Mouse (Mus musculus): ENCODE measurements at regions not wholly inside any gene's neighbourhood (a gene's known extent, or its start where the extent isn't known, plus 50 kb on each side); places are given as distances from the start of the nearest gene placed in this dataset.
"Not testable (repeated sequence)": the region's sequence is repeated elsewhere in the genome, so short reads cannot be mapped to it uniquely, and the experiment has no call there.

GRCm38 (mm10) chr13:107779591-107779990, 264.7 kb upstream of the Smim15 start:
- no peak for DNase-seq (ENCODE audit: extremely low spot score in 1 of 2, low spot score in 2 of 2)
- TF ChIP-seq CTCF (IDR thresholded peaks at IDR 0.05) = no peak
- Histone ChIP-seq H3K4me3 (no peak overlapping the region), H3K27ac (no peak overlapping the region)
- intact Hi-C loops (cut with DNase I) = no loop called here

DNA sequence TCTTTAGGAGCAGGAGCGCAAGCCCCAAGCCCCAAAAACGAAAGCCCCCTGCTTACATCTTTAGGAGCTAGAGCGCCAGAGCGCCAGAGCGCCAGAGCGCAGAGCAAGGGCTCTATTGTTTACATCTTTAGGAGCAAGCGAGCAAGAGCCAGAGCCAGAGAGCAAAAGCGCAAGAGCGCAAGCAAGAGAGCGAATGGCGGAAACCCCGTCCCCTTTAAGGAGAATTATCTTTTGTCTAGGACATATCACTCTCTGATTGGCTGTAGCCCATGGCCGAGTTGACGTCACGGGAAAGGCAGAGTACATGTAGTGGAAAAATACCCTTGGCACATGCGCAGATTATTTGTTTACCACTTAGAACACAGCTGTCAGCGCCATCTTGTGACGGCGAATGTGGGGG, 269.7 kb upstream of the Smim15 start:
- H3K27ac ChIP-seq; intact Hi-C loops (cut with DNase I); DNase-seq (ENCODE audit: extremely low spot score in 1 of 2, low spot score in 2 of 2); H3K4me3 ChIP-seq: not testable (repeated sequence)

GRCm38 (mm10) chr13:107767262-107767624, 277.0 kb upstream of the Smim15 start:
- intact Hi-C loops (cut with DNase I) = loop anchor here (5.0 to 10.0 kb wide), 2 partner anchors 120 to 388 kb away; partner anchors contain the start of genes Ercc8 and Ndufaf2
- DNase-seq (ENCODE audit: extremely low spot score in 1 of 2, low spot score in 2 of 2) = no peak
- no peak overlapping the region for H3K27ac ChIP-seq

DNA sequence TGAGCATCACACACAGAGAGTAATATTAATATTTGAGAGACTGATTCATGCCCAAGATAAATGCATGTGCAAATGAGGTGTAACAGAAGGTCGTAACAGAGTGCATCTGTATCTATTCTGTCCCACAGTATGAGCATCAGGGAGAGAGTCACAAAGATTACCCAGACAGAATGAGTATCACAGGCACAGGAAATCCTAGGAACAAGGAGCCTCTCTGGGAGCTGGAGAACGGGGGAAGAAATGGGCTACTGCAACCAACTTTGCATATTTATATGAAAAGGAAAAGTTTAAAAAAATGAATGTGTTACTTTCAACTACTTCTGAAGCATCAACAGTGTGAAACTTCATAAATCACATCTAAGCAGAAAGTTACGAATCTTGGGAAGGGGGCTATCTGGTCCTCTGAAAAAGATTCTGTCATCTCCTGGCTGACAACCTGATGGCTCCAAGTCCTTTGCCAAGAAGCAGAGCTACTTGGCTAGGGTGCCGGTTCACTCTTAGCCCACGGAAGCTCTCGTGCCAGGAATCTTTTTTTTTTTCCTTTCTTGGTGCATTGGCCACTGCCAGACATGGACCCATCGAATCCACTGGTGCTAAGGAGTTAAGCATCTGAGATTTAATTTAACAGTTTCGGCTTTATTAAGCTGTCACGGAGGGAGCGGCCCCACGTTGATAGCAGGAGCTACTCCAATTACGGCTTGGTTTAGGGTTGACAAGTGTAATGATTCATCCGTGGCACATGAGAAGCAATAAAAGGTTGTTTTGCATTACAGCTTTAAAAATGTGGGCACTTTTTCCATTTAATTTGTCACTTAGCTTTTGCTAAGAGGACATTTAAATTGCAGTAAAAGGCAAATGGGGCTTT, 277.6 kb upstream of the Smim15 start:
- no peak for TF ChIP-seq CTCF (IDR thresholded peaks at IDR 0.05)
- Histone ChIP-seq H3K27ac (no peak overlapping the region), H3K4me3 (no peak overlapping the region)
- no peak for DNase-seq (ENCODE audit: extremely low spot score in 1 of 2, low spot score in 2 of 2)
- intact Hi-C loops (cut with DNase I) = loop anchor here (5.0 to 10.0 kb wide), 2 partner anchors 121 to 388 kb away; partner anchors contain the start of genes Ercc8 and Ndufaf2

More at GRCm38 (mm10) chr13:107767262-107767624, 277.0 kb upstream of the Smim15 start:
- no peak overlapping the region for H3K4me3 ChIP-seq
- TF ChIP-seq CTCF (IDR thresholded peaks at IDR 0.05) = no peak

DNA sequence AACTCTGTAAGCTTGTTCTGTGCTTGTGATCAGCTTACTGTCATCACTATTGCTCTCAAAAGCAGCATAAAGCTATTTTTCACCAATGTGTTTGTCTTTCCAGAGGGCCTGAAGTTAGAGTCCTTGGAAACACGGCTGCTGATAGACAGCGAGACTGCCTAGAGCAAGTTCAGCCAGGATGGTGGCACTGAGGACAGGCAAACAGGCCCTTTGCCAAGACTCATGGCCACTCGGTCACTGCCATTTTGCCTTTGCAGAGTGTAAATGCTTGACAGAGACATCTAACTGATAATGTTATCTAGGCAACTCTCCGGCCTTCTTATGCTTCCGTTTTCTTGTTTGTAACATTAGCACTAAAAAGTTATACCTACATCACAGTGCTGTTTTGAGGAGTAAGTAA, 280.3 kb upstream of the Smim15 start:
- TF ChIP-seq CTCF (IDR thresholded peaks at IDR 0.05) = no peak

DNA sequence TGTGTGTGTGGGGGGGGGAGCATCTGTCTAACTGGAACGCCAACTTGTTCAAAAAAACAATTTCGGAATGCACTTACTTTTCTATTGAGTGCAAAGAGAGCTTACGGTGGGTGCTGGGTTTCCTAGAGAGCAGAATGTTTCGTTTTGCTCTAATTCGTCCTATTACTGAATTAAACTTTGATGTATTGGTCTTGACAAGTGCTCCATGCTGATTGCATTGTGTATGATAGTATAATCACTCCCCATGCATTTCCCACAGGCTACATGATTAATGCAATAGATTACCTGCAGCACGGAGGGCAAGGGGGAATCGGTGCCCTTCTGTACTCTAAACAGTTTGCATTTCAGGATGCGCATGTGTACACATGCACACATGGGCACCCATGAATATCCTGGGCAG, 283.7 kb upstream of the Smim15 start:
- H3K4me3 ChIP-seq = no peak overlapping the region
- no peak for TF ChIP-seq CTCF (IDR thresholded peaks at IDR 0.05)
- intact Hi-C loops (cut with DNase I) = loop anchor here (10.0 kb wide), 1 partner anchor 394 kb away; the partner anchor contains the start of genes Ercc8 and Ndufaf2
- no peak overlapping the region for H3K27ac ChIP-seq
- no peak for DNase-seq (ENCODE audit: extremely low spot score in 1 of 2, low spot score in 2 of 2)

More for the DNA sequence above, 280.3 kb upstream of the Smim15 start:
- intact Hi-C loops (cut with DNase I) = loop anchor here (10.0 kb wide), 1 partner anchor 391 kb away; the partner anchor contains the start of genes Ercc8 and Ndufaf2
- no peak overlapping the region for H3K4me3 ChIP-seq
- H3K27ac ChIP-seq = no peak overlapping the region
- no peak for DNase-seq (ENCODE audit: extremely low spot score in 1 of 2, low spot score in 2 of 2)

DNA sequence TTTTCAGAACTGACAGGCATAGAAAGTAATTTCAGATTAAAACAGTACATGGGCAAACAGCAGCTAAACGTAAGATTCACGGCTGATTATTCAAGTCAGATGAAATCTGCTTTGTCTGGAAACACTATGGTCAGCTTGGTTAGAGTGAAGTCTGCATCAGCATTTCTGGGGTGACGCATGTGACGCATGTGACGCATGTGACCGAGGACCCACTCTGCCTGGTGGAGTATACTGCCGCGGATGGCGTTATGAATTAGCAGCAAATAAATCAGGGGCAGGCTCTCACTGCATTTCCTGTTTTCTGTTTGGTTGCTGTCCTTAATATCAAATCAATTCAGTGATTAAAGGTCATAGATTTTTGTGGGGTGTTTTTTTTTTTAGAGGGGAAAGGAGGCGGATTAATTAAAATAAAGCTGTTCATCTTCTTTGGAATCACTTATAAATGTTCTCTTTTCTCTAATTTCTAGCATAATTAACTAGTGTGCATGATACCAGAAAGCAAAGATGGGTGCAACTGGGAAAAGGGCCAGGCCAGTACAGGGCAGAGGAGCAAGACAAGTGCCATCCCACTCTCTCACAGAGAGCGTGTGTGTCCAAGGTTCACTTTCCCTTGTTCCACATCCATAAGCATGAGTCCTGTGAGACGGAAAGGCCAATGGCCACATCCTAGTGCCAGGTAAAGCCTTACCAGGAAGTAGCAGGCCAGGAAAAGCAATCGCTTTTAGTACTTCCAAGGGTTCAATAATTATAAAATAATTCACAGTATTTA, 285.7 kb upstream of the Smim15 start:
- intact Hi-C loops (cut with DNase I) = no loop called here
- no peak for TF ChIP-seq CTCF (IDR thresholded peaks at IDR 0.05)
- H3K27ac ChIP-seq = no peak overlapping the region
- no peak overlapping the region for H3K4me3 ChIP-seq
- DNase-seq (ENCODE audit: extremely low spot score in 1 of 2, low spot score in 2 of 2) = no peak

DNA sequence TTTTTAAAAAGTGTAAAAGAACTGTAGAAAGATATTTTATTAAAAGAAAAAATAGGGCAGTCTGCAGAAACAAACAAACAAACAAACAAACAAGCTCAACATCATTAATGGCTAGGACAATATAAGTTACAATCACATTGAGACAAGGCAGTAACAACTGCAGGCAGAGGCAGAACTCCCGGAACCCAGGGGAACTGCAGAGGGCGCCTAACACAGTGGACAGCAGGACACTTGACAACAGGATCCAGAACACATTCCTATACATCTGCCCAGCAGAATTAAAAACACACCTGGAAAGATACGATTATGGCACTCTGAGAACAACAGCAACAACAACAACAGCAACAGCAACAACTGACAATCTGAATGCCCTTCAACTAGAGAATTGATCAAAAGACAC, 291.5 kb upstream of the Smim15 start:
- DNase-seq (ENCODE audit: extremely low spot score in 1 of 2, low spot score in 2 of 2) = no peak
- TF ChIP-seq CTCF (IDR thresholded peaks at IDR 0.05) = peak; percentile 5; the same call in 1 of the 2 replicates
- Histone ChIP-seq H3K4me3 (no peak overlapping the region), H3K27ac (no peak overlapping the region)
- intact Hi-C loops (cut with DNase I) = no loop called here

DNA sequence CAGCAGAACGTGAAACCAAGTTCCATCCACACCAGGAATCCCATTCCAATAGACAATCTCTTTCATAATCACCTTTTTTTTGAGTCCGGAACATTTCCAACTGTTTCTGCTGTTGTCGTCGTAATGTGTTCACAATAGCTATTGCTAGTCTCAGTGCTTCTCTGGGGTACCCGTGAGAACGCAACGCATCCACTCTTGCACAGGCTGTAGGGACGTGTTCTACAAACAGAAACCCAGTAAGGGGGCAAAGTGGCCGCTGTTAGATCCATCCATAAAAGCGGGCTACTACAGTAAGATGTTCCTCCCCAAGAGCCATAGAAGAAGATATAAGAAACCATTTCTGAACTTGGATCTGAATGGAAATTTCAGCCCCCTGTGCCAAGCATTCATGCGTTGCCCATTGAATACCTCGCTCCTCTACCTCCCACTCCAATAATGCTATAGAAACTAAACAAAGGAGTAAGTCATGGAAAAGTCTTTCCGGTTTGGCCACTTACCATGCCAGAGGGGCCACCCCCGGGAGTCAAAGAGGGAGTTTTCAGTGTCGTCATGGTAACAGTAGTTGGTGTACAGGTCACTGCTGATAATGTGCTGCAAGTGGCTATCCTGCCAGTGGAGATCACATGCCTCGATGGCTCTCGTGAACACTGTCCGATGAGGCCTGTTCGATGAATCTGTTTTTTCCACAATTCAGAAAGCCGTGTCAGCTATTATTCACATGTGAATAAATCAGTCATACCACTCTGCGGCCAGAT, 300.6 kb upstream of the Smim15 start:
- intact Hi-C loops (cut with DNase I) = no loop called here
- Histone ChIP-seq H3K27ac (no peak overlapping the region), H3K4me3 (no peak overlapping the region)
- no peak for DNase-seq (ENCODE audit: extremely low spot score in 1 of 2, low spot score in 2 of 2)
- no peak for TF ChIP-seq CTCF (IDR thresholded peaks at IDR 0.05)

- intact Hi-C loops (cut with DNase I) = no loop called here
- H3K27ac ChIP-seq = no peak overlapping the region
- no peak overlapping the region for H3K4me3 ChIP-seq
- no peak for TF ChIP-seq CTCF (IDR thresholded peaks at IDR 0.05)
- DNase-seq (ENCODE audit: extremely low spot score in 1 of 2, low spot score in 2 of 2) = no peak
Measured at GRCm38 (mm10) chr13:107736581-107736980, 307.7 kb upstream of the Smim15 start.

DNA sequence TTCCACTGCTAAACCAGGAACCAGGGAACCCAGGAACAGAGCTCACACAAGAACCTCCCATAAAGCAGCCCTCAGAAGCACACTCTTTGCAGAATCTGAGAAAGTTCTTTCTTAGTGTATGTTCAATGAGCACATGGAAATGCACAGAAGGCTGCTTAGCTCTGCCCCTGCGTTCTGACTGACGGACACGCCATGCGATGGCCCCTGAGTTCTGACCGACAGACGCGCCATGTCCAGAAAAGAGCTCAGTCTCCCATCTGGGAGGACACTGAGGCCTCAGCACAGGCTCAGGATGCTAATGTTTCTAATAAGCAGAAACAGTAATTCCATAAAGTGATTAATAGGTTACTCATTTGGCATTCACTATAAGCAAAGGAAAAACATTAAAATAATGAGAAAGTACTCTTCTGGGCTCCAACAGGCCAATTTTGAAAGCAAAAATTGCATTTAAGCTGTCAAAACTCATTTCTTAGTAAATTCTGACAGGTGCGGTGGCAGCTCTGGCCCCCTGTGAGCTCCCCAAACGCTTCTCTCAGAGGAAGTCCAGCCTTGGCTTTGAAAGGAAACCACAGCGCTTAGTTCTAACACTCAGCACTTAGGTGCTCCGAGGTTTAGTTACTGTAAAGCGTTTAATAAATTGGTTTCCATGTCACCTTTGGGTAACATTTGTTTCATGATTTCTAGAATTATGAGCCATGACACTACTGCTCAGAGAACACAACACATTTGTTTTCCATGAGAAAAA, 309.9 kb upstream of the Smim15 start:
- TF ChIP-seq CTCF (IDR thresholded peaks at IDR 0.05) = no peak
- intact Hi-C loops (cut with DNase I) = no loop called here
- no peak for DNase-seq (ENCODE audit: extremely low spot score in 1 of 2, low spot score in 2 of 2)

More for the DNA sequence above, 309.9 kb upstream of the Smim15 start:
- H3K4me3 ChIP-seq = no peak overlapping the region
- H3K27ac ChIP-seq = no peak overlapping the region

Measured in left cerebral cortex, adult 2 months (tissue).